Mouse (Mus musculus): Measurements from ENCODE around the gene Rab31. TPM values are rescaled to one million over a fixed set of nuclear protein-coding genes. Genes with fewer than 3 reads are reported as not detected.

The Rab31 gene
- polyA plus RNA-seq, 1 experiment from 2014 or later: 88.8 TPM

DNA sequence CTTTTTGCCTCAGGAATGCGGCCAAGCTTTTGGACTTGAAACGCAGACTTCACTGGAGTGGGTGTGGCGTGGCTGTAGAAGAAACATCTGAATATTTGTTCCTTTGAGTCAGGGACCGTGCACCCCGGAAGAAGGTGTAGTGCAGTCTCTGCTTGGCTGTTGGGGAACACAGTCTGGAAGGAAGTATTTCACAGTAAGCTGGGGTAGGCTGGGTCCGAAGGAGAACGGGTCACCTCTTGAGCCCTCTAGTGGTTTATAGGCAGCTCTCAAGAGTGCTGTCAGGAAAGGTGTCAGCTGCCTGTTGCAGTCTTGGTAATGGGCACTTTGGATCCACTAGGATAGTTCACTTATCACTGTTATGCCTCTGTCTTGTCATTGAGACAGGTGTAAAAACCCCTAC is 13.7 kb upstream of the Rab31 start:
- H3K27ac ChIP-seq (ENCODE audit: low read depth, low read length): no peak overlapping the region
- no peak overlapping the region for H3K4me3 ChIP-seq (ENCODE audit: low read depth, low read length)
- DNase-seq (ENCODE audit: low spot score) (no peak), ATAC-seq (no peak)
- 83% methylated on average over 7 of the region's 7 CpGs for WGBS
- H3K9ac ChIP-seq (ENCODE audit: low read length): no peak overlapping the region
- H3K4me2 ChIP-seq (ENCODE audit: low read length): no peak overlapping the region
- no peaks in the 10 kb centered on the region for H3K9me3 ChIP-seq (replicated peaks; ENCODE audit: control insufficient read depth, low read length)
- H3K36me3 ChIP-seq (ENCODE audit: control insufficient read depth, insufficient read depth, low read length): peaks cover 5% of the 10 kb centered on the region; the same call in 1 of the 2 replicates
- peaks cover 13% of the 10 kb centered on the region for H3K4me1 ChIP-seq (ENCODE audit: control insufficient read depth, insufficient read depth, low read length)
- H3K27me3 ChIP-seq (replicated peaks; ENCODE audit: control insufficient read depth, insufficient read depth, low read length): no peaks in the 10 kb centered on the region

DNA sequence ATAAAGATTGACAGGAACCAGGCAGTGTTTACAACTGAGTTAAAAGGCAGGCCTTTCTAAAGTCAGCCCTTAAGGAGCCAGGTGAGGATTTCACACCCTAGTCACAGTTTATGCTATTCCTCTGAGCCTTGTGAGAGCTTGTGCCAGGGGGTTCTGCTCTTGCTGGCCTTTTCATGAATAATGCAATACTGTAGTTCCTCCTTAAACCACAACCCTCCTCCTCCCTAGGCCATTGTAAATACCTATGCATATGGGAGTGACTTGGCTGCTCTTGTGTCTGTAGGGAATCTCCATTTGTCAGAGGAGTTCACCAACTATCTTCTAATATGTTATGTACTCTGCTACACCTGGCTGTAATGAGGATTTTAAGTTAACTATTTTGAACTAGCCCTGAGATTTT is 13.2 kb upstream of the Rab31 start:
- ATAC-seq (no peak), DNase-seq (ENCODE audit: low spot score) (no peak)
- no peaks in the 10 kb centered on the region for H3K27me3 ChIP-seq (replicated peaks; ENCODE audit: control insufficient read depth, insufficient read depth, low read length)
- H3K4me1 ChIP-seq (ENCODE audit: control insufficient read depth, insufficient read depth, low read length): peaks cover 13% of the 10 kb centered on the region
- no peak overlapping the region for H3K4me3 ChIP-seq (ENCODE audit: low read depth, low read length)
- H3K9me3 ChIP-seq (replicated peaks; ENCODE audit: control insufficient read depth, low read length): no peaks in the 10 kb centered on the region
- H3K9ac ChIP-seq (ENCODE audit: low read length): no peak overlapping the region
- peaks cover 5% of the 10 kb centered on the region; the same call in 1 of the 2 replicates for H3K36me3 ChIP-seq (ENCODE audit: control insufficient read depth, insufficient read depth, low read length)
- no peak overlapping the region for H3K4me2 ChIP-seq (ENCODE audit: low read length)
- no peak overlapping the region for H3K27ac ChIP-seq (ENCODE audit: low read depth, low read length)

DNA sequence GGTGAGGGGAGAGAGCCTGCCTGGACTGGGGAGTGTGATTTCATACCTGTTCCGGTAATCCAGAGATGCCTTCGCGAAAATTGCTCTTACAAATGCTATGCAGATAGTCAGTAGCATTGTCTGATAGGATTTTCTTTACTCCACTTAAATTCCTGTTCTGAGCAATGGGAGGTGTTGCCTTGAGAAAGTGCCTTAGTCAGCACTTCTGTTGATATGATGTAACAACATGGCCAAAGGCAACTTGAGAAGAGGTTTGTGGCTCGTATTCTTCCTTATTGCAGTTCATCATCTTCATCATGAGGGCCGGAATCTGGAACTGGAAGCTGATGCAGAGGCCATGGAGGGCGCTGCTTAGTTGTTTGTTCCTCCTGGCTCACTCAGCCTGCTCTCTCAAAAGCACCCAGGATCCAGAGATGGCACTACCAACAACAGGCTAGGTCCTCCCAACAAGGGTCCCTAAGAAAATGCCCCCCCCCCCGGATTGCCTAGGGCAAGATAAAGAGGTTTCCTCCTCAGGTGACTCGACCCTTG is 12.1 kb upstream of the Rab31 start:
- DNase-seq (ENCODE audit: low spot score) (no peak), ATAC-seq (no peak)
- H3K9me3 ChIP-seq (replicated peaks; ENCODE audit: control insufficient read depth, low read length): no peaks in the 10 kb centered on the region
- peak overlapping the region; percentile 93 for H3K4me3 ChIP-seq (ENCODE audit: low read depth, low read length)
- peak overlapping the region; percentile 42 for H3K9ac ChIP-seq (ENCODE audit: low read length)
- no peak overlapping the region for H3K27ac ChIP-seq (ENCODE audit: low read depth, low read length)
- WGBS: 76% methylated on average over 8 of the region's 8 CpGs
- H3K36me3 ChIP-seq (ENCODE audit: control insufficient read depth, insufficient read depth, low read length): peaks cover 5% of the 10 kb centered on the region; the same call in 1 of the 2 replicates
- H3K4me1 ChIP-seq (ENCODE audit: control insufficient read depth, insufficient read depth, low read length): peaks cover 13% of the 10 kb centered on the region
- no peaks in the 10 kb centered on the region for H3K27me3 ChIP-seq (replicated peaks; ENCODE audit: control insufficient read depth, insufficient read depth, low read length)
- peak overlapping the region; percentile 64 for H3K4me2 ChIP-seq (ENCODE audit: low read length)

DNA sequence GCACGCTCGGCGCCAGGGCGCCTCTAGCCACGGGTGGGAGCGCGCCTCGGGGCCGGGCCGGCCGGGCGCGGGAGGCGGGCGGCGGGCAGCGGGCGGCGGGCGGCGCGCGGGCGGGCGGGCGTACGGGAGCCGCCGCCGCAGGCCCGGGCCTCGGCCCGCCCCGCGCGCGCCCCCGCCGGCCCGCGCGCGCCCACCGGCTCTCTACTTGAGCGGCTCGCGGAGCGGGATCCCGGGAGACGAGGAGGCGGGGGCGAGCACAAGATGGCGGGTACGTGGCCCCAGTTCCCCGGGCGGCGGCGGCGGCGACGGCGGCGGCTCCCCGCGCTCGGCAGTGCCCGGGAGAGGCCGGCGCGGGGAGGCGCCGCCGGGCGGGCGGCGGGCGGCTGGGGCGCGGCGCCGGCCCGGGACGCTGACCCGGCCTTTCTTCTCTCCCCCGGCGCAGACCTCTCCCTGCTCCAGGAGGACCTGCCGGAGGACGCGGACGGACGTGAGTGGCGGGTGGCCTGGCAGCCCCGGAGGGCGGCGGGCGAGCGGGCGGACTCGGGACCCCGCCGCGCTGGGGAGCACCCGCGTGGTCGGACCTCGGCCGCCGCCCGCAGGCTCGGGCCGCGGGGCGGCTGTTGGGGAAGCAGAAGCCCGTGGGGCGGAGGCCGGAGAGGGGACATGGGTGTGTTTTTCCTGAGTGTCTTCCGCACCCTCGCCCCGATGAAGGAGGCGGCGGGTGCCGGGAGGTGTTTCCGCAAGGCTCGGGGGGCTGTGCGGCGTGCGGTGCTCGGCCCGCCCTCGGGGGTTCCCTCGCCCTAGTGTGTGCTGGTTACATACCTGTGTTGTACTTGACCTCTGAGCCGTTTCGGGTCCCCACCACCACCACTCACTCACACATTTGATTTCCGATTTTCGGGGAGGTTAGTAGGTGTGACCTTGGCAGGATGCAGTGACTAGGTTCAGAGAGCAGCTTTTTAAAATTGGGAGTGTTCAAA is 10.9 kb upstream of the Rab31 start:
- Histone ChIP-seq H3K9me3 (replicated peaks; ENCODE audit: control insufficient read depth, low read length) (no peaks in the 10 kb centered on the region), H3K9ac (ENCODE audit: low read length) (peak overlapping the region; percentile 99), H3K36me3 (ENCODE audit: control insufficient read depth, insufficient read depth, low read length) (peaks cover 5% of the 10 kb centered on the region; the same call in 1 of the 2 replicates), H3K4me2 (ENCODE audit: low read length) (peak overlapping the region; percentile 70), H3K27ac (ENCODE audit: low read depth, low read length) (peak overlapping the region; percentile 99), H3K4me3 (ENCODE audit: low read depth, low read length) (peak overlapping the region; percentile 93), H3K27me3 (replicated peaks; ENCODE audit: control insufficient read depth, insufficient read depth, low read length) (no peaks in the 10 kb centered on the region), H3K4me1 (ENCODE audit: control insufficient read depth, insufficient read depth, low read length) (peaks cover 13% of the 10 kb centered on the region)
- peak; percentile 67 for ATAC-seq
- peak; percentile 89 for DNase-seq (ENCODE audit: low spot score)
- WGBS: under 1% methylated on average over 71 of the region's 135 CpGs

DNA sequence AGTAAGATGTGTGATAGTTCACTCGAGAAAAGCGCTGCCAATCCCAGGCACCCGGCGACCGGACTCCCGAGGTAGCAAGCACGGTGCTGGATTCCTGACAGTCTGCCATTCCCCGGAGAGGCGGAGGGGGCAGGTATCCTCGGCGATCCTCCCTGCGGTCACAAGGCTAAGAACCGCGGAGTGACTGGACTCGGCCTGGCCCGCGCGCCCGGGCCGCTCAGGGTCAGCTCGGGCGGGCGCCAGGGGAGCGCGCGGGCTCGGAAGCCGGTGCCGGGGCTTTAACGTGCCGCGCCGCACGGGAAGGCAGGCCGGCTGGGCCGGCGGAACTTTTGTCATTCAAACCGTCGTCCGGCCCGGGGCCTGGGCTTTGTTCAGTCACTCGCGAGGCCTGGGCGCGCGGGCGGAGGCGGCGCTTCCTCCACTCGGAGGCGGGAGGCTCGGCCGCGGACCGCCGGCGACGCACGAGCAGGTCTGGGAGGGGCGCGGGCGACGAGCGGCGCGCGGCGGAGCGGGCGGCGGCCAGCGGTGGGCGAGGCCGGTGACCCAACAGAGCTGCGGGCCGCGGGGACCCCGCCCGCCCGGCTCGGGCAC is 10.1 kb upstream of the Rab31 start, which contains the start of gene Ppp4r1:
Gene Ppp4r1, plus strand, starts transcription at position 23 of the 591 bp plus-strand sequence.
- H3K4me2 ChIP-seq (ENCODE audit: low read length): peak within 1 kb of the TSS; percentile 70
- peak within 1 kb of the TSS; percentile 93 for H3K4me3 ChIP-seq (ENCODE audit: low read depth, low read length)
- peak; percentile 86 for DNase-seq (ENCODE audit: low spot score)
- H3K9ac ChIP-seq (ENCODE audit: low read length): peak within 1 kb of the TSS; percentile 99
- under 1% methylated on average over 61 of the region's 81 CpGs for WGBS
- no peaks in the 10 kb centered on the region for H3K9me3 ChIP-seq (replicated peaks; ENCODE audit: control insufficient read depth, low read length)
- peaks cover 13% of the 10 kb centered on the region for H3K4me1 ChIP-seq (ENCODE audit: control insufficient read depth, insufficient read depth, low read length)
- no peaks in the 10 kb centered on the region for H3K27me3 ChIP-seq (replicated peaks; ENCODE audit: control insufficient read depth, insufficient read depth, low read length)
- peak within 1 kb of the TSS; percentile 99 for H3K27ac ChIP-seq (ENCODE audit: low read depth, low read length)
- H3K36me3 ChIP-seq (ENCODE audit: control insufficient read depth, insufficient read depth, low read length): peaks cover 5% of the 10 kb centered on the region; the same call in 1 of the 2 replicates
- peak; percentile 85 for ATAC-seq

DNA sequence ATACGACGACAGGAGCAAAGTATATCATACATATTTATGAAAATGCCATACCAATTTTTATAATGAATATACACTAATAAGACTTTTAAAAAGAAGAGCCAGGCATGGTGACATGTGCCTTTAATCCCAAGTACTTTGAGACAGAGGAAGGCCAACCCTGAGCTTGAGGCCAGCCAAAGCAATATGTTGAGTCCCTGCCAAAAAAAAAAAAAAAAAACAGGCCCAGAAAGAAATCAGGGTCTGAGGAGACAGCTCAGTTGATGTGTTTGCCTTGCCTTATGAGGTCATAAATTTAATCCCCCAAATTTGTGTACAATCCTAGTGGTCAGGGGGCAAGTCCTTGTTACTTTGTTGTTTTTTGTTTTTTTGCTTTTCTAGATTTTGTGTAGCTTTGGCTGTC is 8.4 kb upstream of the Rab31 start:
- DNase-seq (ENCODE audit: low spot score) (no peak), ATAC-seq (no peak)
- no peaks in the 10 kb centered on the region; the same call in 1 of the 2 replicates for H3K36me3 ChIP-seq (ENCODE audit: control insufficient read depth, insufficient read depth, low read length)
- H3K27ac ChIP-seq (ENCODE audit: low read depth, low read length): no peak overlapping the region
- 96% methylated on average over 2 of the region's 2 CpGs for WGBS
- H3K9me3 ChIP-seq (replicated peaks; ENCODE audit: control insufficient read depth, low read length): no peaks in the 10 kb centered on the region
- no peak overlapping the region for H3K4me2 ChIP-seq (ENCODE audit: low read length)
- H3K27me3 ChIP-seq (replicated peaks; ENCODE audit: control insufficient read depth, insufficient read depth, low read length): no peaks in the 10 kb centered on the region
- no peak overlapping the region for H3K9ac ChIP-seq (ENCODE audit: low read length)
- H3K4me3 ChIP-seq (ENCODE audit: low read depth, low read length): no peak overlapping the region
- H3K4me1 ChIP-seq (ENCODE audit: control insufficient read depth, insufficient read depth, low read length): peaks cover 13% of the 10 kb centered on the region

DNA sequence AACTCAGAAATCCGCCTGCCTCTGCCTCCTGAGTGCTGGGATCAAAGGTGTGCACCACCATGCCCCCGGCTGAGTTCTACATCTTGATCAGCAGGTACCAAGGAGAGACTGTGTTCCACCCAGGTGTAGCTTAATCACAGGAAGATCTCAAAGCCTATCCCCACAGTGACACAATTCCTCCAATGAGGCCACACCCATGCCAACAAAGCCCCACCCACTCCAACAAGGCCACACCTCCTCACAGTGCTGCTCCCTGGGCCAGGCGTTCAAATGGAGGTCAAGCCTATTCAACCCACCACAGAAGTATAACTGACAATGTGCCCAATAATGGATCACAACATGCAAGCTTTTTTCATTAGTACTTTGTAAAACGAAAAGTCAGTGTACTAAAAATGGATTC is 4.9 kb upstream of the Rab31 start:
- no peak for DNase-seq (ENCODE audit: low spot score)
- peaks cover 5% of the 10 kb centered on the region; the same call in 1 of the 2 replicates for H3K4me1 ChIP-seq (ENCODE audit: control insufficient read depth, insufficient read depth, low read length)

DNA sequence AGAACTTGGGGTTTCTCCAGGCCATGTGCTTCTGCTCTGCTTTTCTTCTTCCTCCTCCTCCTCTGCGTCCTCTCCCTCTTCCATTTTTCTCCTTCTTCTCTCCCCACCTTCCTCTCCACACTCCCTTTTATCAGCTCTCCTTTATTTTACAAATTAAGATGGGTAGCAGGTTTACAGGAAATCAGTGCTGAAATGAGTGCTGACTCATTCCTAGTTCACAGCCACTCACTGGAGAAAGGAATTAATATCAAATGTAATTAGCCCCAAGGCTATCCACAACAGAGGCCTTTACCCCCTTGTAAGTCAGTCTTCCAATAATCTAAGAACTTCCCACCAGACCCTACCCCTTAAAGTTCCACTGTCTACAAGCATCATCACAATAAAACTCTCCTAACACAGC is 3.7 kb upstream of the Rab31 start:
- WGBS: 36% methylated on average over 1 of the region's 1 CpGs
- Histone ChIP-seq H3K9me3 (replicated peaks; ENCODE audit: control insufficient read depth, low read length) (no peaks in the 10 kb centered on the region), H3K27me3 (replicated peaks; ENCODE audit: control insufficient read depth, insufficient read depth, low read length) (no peaks in the 10 kb centered on the region), H3K4me1 (ENCODE audit: control insufficient read depth, insufficient read depth, low read length) (peaks cover 4% of the 10 kb centered on the region; the same call in 1 of the 2 replicates), H3K4me2 (ENCODE audit: low read length) (no peak overlapping the region), H3K36me3 (ENCODE audit: control insufficient read depth, insufficient read depth, low read length) (no peaks in the 10 kb centered on the region), H3K27ac (ENCODE audit: low read depth, low read length) (no peak overlapping the region), H3K9ac (ENCODE audit: low read length) (no peak overlapping the region), H3K4me3 (ENCODE audit: low read depth, low read length) (no peak overlapping the region)
- no peak for DNase-seq (ENCODE audit: low spot score)
- ATAC-seq: no peak

More for the DNA sequence above, 4.9 kb upstream of the Rab31 start:
- Histone ChIP-seq H3K4me2 (ENCODE audit: low read length) (no peak overlapping the region), H3K27ac (ENCODE audit: low read depth, low read length) (no peak overlapping the region), H3K4me3 (ENCODE audit: low read depth, low read length) (no peak overlapping the region), H3K36me3 (ENCODE audit: control insufficient read depth, insufficient read depth, low read length) (no peaks in the 10 kb centered on the region), H3K9ac (ENCODE audit: low read length) (no peak overlapping the region), H3K9me3 (replicated peaks; ENCODE audit: control insufficient read depth, low read length) (no peaks in the 10 kb centered on the region), H3K27me3 (replicated peaks; ENCODE audit: control insufficient read depth, insufficient read depth, low read length) (no peaks in the 10 kb centered on the region)
- 87% methylated on average over 4 of the region's 4 CpGs for WGBS
- ATAC-seq: no peak
